Mouse (Mus musculus) Patski (cell line): ENCODE measurements around the gene Gorasp1. TPM values are rescaled to one million over a fixed set of nuclear protein-coding genes. Genes with fewer than 3 reads are reported as not detected.
A peak's percentile ranks its signal among the peaks of the same experiment; 100 is the strongest.

Experiments
- ATAC-seq: fragments of 100-300 bp; one replicate; pipeline ENCODE4 v1.8.0; 2021
- CTCF ChIA-PET: fragments of 350-600 bp; sonication (Branson Sonifier 250); formaldehyde crosslinking; loops from one replicate; lab custom pipeline; 2022; ENCODE audit warnings: inconsistent platforms; lab: Charles Lee
- POLR2A ChIA-PET: fragments of 350-600 bp; sonication (Branson Sonifier 250); formaldehyde crosslinking; loops from one replicate; lab custom pipeline; 2022; ENCODE audit warnings: antibody characterized with exemption, inconsistent platforms; lab: Charles Lee
- DNase-seq: peaks from one replicate; pipeline ENCODE4 v3.0.0-alpha.2; 2011; ENCODE audit warnings: low read depth, low spot score
- H3K27me3 ChIP-seq: fragments of 371-371 bp; one replicate; pipeline ENCODE4 v1.5.1; 2021
- CTCF ChIP-seq: fragments of 100-300 bp; IDR thresholded peaks from one replicate; pipeline ENCODE4 v1.5.1; 2021
- in situ Hi-C: fragments of 300-500 bp; cut with MboI; formaldehyde crosslinking; loops from 3 replicates; pipeline ENCODE4 v1.11.1; 2018; ENCODE audit warnings: low pct_unique_long_range_greater_than_20kb, mixed read lengths
- polyA plus RNA-seq: library from polyadenylated mRNA; unstranded; gene quantifications from one replicate; pipeline ENCODE4 v1.2.3, GENCODE M21; 2021

Gene Gorasp1
- polyA plus RNA-seq, 1 experiment from 2014 or later: 24.1 TPM

DNA sequence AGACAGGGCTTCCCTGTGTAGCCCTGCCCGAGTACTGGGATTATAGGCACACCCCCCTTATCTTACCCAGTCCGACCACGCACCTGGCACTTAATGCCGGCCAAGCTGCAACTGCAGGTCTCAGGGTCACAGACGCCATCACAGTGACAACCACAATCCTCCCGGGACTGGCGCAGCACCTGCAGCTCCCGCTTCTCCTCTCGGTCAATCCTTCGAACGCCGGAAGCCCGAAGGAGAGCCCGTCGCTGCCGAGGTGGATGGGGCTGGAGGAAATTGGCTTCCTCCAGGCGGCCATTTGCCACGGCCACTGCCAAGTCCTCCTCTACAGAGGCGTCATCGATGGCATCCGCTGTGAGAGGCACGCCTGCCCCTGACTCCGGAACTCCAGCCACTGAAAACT is 35.9 kb upstream of the Gorasp1 start:
- TF ChIP-seq CTCF: no peak
- ChIA-PET POLR2A (interaction anchor here (0.9 kb wide), 1 partner anchor 9 kb away, joined by 3 read pairs; no protein-coding TSS in a partner anchor), CTCF (interaction anchor here (1.5 kb wide), 1 partner anchor 10 kb away, joined by 4 read pairs; no protein-coding TSS in a partner anchor)
- in situ Hi-C loops: loop anchor here (5.0 kb wide), 1 partner anchor 39 kb away; no protein-coding TSS in a partner anchor
- H3K27me3 ChIP-seq: no peaks in the 10 kb centered on the region
- ATAC-seq: no peak
- no peak for DNase-seq

DNA sequence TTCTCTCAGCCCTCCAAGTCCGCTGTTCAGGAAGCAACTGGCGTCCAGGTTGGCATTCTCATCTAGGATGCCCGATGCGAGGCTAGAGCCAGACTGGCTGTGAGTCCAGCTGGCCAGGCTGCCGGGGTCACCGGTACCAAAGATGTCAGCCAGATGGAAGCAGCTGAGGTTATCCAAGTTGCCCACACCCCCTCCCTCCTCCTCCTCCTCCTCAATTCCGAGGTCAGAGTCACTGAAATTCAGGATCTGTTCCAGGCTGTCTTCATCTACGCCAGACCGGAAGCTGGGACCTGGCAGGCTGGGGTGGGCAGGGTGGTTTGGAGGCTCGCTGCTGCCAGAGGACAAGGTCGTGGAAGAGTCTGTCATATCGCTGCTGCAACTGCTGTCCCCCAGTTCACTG is 35.2 kb upstream of the Gorasp1 start:
- DNase-seq (no peak), ATAC-seq (no peak)
- H3K27me3 ChIP-seq: no peaks in the 10 kb centered on the region
- ChIA-PET POLR2A (no interaction called here), CTCF (no interaction called here)
- in situ Hi-C loops: loop anchor here (5.0 kb wide), 1 partner anchor 40 kb away; no protein-coding TSS in a partner anchor
- no peak for TF ChIP-seq CTCF

DNA sequence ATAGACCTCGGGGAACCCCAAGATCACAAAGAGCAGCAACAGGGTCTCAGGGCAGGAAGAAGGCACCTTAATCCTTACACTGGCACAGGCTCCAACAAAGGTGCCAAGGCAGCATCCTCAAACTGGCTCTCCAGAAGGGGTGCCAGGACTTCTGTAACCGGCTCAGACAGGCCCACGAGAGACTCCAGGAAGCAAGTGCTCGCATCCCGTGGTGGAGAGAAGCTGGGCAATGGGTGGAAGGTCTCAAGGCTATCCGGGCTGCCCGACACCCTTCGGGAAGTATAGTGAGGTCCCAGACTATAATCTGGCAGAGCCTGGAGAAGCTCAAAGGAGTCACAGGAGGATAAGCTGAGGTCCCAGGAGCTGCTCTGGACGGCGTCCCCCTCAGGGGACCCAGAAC is 34.8 kb upstream of the Gorasp1 start:
- ChIA-PET POLR2A (no interaction called here), CTCF (no interaction called here)
- ATAC-seq: no peak
- TF ChIP-seq CTCF: no peak
- no peak for DNase-seq
- in situ Hi-C loops: loop anchor here (5.0 kb wide), 1 partner anchor 40 kb away; no protein-coding TSS in a partner anchor
- no peaks in the 10 kb centered on the region for H3K27me3 ChIP-seq

DNA sequence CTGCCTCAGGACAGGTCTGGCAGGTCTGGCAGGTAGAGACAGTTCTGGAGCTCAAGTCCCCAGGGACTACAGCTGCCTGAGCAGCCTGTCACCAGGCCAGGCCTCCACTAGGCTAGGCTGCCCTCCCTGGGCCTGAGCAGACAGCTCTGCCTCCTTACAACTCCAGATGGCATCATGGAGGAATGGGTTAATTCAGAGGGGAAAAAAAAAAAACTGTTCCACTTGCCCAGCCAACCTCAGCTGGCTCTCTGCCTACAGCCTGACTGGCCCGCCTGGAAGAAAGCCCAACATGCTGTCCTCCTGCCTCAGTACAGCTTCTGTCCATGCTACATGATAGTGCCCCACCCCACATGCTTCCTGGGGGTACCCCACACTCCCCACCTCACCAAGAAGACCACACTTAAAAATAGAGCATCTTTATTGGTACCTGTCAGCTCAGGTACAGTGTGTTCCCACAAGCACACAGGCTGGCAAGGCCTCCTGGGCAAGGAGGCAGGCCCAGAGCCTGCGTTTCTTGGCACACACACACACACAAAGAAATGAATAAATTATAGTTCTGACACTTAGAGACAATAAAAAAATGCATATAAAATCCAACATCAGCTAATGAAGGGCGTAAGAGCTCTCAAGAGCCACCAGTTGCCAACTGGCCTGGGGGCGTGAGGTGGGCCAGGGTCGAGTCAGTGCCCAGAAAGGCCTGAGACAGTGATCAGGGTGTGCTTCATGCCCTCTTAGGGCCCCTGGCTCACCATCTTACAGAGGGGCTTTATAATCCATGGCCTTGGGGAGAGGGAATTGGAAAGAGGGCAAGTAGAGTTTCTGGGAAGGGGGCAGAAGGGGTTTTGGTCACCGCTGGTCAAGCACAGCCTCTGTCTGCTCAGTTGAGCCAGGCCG is 33.6 kb upstream of the Gorasp1 start:
- H3K27me3 ChIP-seq: no peaks in the 10 kb centered on the region
- ATAC-seq (peak; percentile 29), DNase-seq (no peak)
- in situ Hi-C loops: loop anchor here (5.0 kb wide), 1 partner anchor 41 kb away; no protein-coding TSS in a partner anchor
- ChIA-PET POLR2A (interaction anchor here (1.6 kb wide), 1 partner anchor 10 kb away, joined by 3 read pairs; no protein-coding TSS in a partner anchor), CTCF (interaction anchor here (1.0 to 1.5 kb wide), 4 partner anchors 23 to 128 kb away, joined by 3 to 6 read pairs (median 4); partner anchors contain the start of genes Gorasp1 and Ttc21a)
- TF ChIP-seq CTCF: no peak

DNA sequence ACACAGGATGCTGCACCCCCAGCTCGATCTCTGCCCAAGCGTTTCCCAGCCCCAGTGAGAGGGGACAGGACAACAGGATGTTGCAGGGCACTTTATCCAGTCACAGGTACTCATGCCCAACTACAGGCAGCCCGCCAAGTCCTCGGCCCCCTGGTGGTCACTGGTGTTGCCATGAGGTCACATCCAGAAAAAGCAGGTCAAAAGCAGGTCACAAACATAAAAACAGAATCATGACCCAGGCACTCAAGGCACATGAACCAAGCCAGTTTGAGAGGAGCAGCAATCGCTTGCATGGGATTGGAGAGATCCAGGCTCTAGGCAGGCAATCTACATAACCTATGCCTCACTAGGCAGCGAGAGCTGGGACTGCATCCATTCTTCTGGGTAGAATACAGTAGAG is 32.9 kb upstream of the Gorasp1 start:
- ChIA-PET CTCF (interaction anchor here (0.8 to 1.5 kb wide), 6 partner anchors 11 to 103 kb away, joined by 3 to 6 read pairs (median 3); partner anchors contain the start of genes Gorasp1 and Ttc21a), POLR2A (interaction anchor here (1.6 kb wide), 1 partner anchor 11 kb away, joined by 3 read pairs; no protein-coding TSS in a partner anchor)
- DNase-seq (no peak), ATAC-seq (peak; percentile 15)
- no peaks in the 10 kb centered on the region for H3K27me3 ChIP-seq
- in situ Hi-C loops: loop anchor here (5.0 kb wide), 1 partner anchor 42 kb away; no protein-coding TSS in a partner anchor
- no peak for TF ChIP-seq CTCF

DNA sequence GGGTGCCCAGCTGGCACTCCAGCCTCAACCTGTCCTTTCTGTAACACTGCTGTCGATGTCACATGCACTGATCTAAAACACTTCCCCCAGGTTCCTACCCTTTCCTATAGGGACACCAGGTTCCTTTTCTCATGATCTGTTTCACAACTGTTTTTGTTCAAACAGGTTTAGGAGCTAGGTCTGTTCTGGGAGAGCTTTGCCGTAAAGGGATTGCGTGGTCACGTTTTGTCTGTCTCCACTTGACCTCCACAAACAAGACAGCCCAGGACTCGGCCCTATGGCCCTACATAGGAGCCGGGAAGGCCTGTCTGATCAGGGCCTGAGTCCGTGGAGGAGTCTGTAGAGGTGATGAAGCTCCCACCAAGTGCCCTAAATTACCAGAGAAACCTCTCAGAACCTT is 32.4 kb upstream of the Gorasp1 start:
- ChIA-PET POLR2A (interaction anchor here (1.6 kb wide), 1 partner anchor 12 kb away, joined by 3 read pairs; no protein-coding TSS in a partner anchor), CTCF (interaction anchor here (0.8 to 1.5 kb wide), 6 partner anchors 12 to 103 kb away, joined by 3 to 6 read pairs (median 3); partner anchors contain the start of genes Gorasp1 and Ttc21a)
- ATAC-seq: no peak
- TF ChIP-seq CTCF: no peak
- DNase-seq: no peak
- in situ Hi-C loops: loop anchor here (5.0 kb wide), 2 partner anchors 42 to 102 kb away; no protein-coding TSS in a partner anchor
- H3K27me3 ChIP-seq: no peaks in the 10 kb centered on the region

DNA sequence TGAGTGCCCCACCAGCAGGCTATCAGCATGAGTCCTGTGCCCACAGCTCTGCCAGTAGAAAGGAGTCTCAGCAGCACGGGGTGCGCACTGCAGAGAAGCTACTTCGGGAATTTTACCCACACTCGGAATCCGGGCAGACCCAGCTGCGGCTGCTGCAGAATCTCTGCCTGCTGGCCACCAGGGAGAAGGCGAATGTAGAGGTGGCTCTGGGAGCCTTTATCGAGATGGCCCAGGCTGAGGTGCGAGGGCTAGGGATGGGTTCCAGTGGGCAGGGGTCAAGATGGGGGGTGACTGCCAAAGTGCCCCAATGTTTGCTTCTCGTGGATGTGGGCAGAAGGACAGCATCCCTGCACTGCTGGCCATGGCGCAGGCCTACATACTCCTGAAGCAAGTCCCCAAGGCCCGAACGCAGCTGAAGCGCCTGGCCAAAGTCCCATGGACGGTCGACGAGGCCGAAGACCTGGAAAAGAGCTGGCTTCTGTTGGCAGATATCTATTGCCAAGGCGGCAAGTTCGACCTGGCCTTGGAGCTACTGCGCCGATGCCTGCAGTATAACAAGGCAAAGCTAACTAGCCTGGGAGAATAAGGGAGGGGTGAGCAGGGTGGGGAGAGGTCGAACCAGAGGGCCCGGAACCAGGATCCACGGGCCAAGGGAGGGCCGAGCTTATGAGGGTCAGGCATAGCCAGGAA is 29.0 kb upstream of the Gorasp1 start:
- CTCF ChIA-PET: no interaction called here
- no peaks in the 10 kb centered on the region for H3K27me3 ChIP-seq
- TF ChIP-seq CTCF: no peak
- DNase-seq: no peak
- in situ Hi-C loops: loop anchor here (5.0 kb wide), 1 partner anchor 106 kb away; no protein-coding TSS in a partner anchor
- POLR2A ChIA-PET: interaction anchor here (0.6 kb wide), 1 partner anchor 71 kb away, joined by 3 read pairs; no protein-coding TSS in a partner anchor
- ATAC-seq: no peak

DNA sequence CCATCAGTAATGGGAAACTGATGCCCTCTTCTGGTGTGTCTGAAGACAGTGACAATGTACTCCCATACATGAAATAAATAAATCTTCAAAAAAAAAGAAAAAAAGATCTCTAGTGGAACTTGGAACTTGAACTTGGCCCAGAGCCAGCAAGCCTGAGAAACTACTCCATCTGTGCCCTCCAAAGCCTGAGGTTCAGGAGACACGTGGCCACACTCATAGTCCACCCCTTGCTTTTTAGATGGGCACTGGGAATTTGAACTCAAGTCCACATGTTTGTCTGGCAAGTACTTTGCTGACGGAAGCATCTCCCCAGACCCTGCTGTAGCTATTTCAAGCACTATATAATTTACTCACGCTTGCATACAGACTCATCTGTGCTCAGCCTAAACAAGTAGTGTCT is 27.8 kb upstream of the Gorasp1 start:
- H3K27me3 ChIP-seq: no peaks in the 10 kb centered on the region
- ChIA-PET POLR2A (no interaction called here), CTCF (no interaction called here)
- ATAC-seq (no peak), DNase-seq (no peak)
- in situ Hi-C loops: loop anchor here (5.0 kb wide), 1 partner anchor 107 kb away; no protein-coding TSS in a partner anchor
- no peak for TF ChIP-seq CTCF

DNA sequence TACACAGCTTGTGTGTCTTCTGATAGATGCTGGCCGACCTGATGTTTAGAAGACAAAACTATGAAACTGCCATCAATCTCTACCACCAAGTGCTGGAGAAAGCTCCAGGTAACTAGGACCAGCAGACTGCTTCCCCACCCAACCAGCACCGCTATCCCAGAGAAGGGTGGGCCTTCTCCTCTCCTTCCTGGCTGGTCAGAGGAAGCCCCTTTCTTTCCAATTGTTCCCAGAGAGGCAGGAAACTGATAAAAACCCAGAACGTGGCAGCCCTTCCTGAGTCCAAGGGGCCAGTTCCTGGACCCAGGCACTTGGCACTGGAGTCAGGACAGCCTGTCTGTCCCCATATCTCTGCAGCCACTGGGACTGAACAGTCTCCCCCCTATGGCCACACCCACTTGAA is 26.8 kb upstream of the Gorasp1 start:
- ChIA-PET CTCF (no interaction called here), POLR2A (no interaction called here)
- no peaks in the 10 kb centered on the region for H3K27me3 ChIP-seq
- in situ Hi-C loops: no loop called here
- DNase-seq: no peak
- no peak for ATAC-seq
- no peak for TF ChIP-seq CTCF
